Mouse (Mus musculus) forebrain, embryonic 11.5 days (tissue): ENCODE measurements around the gene Ncor2. TPM values are rescaled to one million over a fixed set of nuclear protein-coding genes. Genes with fewer than 3 reads are reported as not detected.

Experiments used
- ATAC-seq: fragments of 200-750 bp; cut with Nextera tagmentation; replicated peaks from 2 replicates; pipeline ENCODE4 v1.8.0; 2017; ENCODE audit warnings: moderate TSS enrichment; ENCODE audit not compliant: low FRiP score
- DNase-seq: peaks from one replicate; pipeline ENCODE4 v3.0.0-alpha.2; 2017; ENCODE audit warnings: low spot score
- H3K27ac ChIP-seq: fragments of 300-500 bp; sonication (generic); 2 replicates; pipeline ENCODE4 v1.5.1; 2014; ENCODE audit warnings: low read depth, low read length
- H3K27me3 ChIP-seq: fragments of 300-500 bp; sonication (generic); 2 replicates; pipeline ENCODE4 v1.6.1; 2014; ENCODE audit warnings: mild to moderate bottlenecking, low read length, mixed read lengths; ENCODE audit not compliant: control insufficient read depth, insufficient read depth
- H3K36me3 ChIP-seq: fragments of 300-500 bp; sonication (generic); 2 replicates; pipeline ENCODE4 v1.6.1; 2014; ENCODE audit warnings: mild to moderate bottlenecking, low read length, moderate library complexity, mixed read lengths; ENCODE audit not compliant: control insufficient read depth, insufficient read depth
- H3K4me1 ChIP-seq: fragments of 300-500 bp; sonication (generic); replicated peaks from 2 replicates; pipeline ENCODE4 v1.6.1; 2014; ENCODE audit warnings: low read length, mixed read lengths; ENCODE audit not compliant: control insufficient read depth, insufficient read depth
- H3K4me2 ChIP-seq: fragments of 300-500 bp; sonication (generic); 2 replicates; pipeline ENCODE4 v1.6.1; 2014; ENCODE audit warnings: low read depth, mild to moderate bottlenecking, low read length, moderate library complexity, mixed read lengths; ENCODE audit not compliant: severe bottlenecking
- H3K4me3 ChIP-seq: fragments of 300-500 bp; sonication (generic); 2 replicates; pipeline ENCODE4 v1.5.1; 2014; ENCODE audit warnings: low read depth, low read length
- H3K9ac ChIP-seq: fragments of 300-500 bp; sonication (generic); 2 replicates; pipeline ENCODE4 v1.6.1; 2014; ENCODE audit warnings: low read length
- H3K9me3 ChIP-seq: fragments of 300-500 bp; sonication (generic); 2 replicates; pipeline ENCODE4 v1.6.1; 2016; ENCODE audit warnings: low read length, mixed read lengths; ENCODE audit not compliant: control insufficient read depth
- WGBS: fragments of 180-500 bp; shearing (Covaris S2); extraction: QIAGEN DNeasy Blood & Tissue Kit; methylation state at CpG from one replicate; pipeline ENCODE4 v1.1.7; 2014; 5-methylcytosine and 5-hydroxymethylcytosine counted together
- polyA plus RNA-seq: library from polyadenylated mRNA; unstranded; fragments of >200 nt; fragmentation: Nextera tagmentation; extraction: Ambion mirVana; gene quantifications from 2 replicates; pipeline ENCODE4 v1.2.1, GENCODE M21; 2014

Ncor2 gene
- polyA plus RNA-seq, 1 experiment from 2014 or later, result 27.3 TPM

GRCm38 (mm10) chr5:125176864-125177263, 2.2 kb downstream of the Ncor2 start:
- H3K9ac ChIP-seq, result peak overlapping the region; percentile 88; the same call in 1 of the 2 replicates
- WGBS, result 9% methylated on average over 12 of the region's 12 CpGs
- H3K4me1 ChIP-seq, result peaks cover 46% of the 10 kb centered on the region
- no peak for ATAC-seq
- H3K4me3 ChIP-seq, result peak overlapping the region; percentile 93
- DNase-seq, result no peak
- no peak overlapping the region for H3K27ac ChIP-seq
- H3K36me3 ChIP-seq, result no peaks in the 10 kb centered on the region
- peak overlapping the region; percentile 98 for H3K4me2 ChIP-seq
- no peaks in the 10 kb centered on the region for H3K9me3 ChIP-seq
- no peaks in the 10 kb centered on the region for H3K27me3 ChIP-seq

DNA sequence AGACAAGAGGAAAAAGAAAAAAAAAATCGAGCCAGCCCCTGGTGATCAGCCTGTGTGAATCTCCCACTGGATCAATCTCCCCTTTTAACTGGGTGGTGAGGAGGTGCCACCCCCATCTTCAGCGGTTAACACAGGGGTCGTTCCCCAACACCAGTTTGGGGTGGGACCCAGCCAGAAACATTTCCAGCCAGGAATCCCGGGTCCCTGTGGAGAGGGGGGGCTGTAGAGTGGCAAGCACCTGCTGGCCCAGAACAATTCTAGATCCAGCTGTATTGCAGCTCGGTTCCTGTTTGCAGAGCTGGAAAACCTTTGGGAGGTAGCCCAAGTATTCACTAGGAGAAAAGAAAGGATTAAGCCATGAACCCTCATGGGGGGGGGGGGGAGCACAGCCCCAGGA, 2.7 kb downstream of the Ncor2 start:
- no peaks in the 10 kb centered on the region for H3K36me3 ChIP-seq
- H3K4me1 ChIP-seq, result peaks cover 49% of the 10 kb centered on the region
- DNase-seq, result no peak
- no peak overlapping the region for H3K27ac ChIP-seq
- peak overlapping the region; percentile 93 for H3K4me3 ChIP-seq
- no peak for ATAC-seq
- H3K9me3 ChIP-seq, result no peaks in the 10 kb centered on the region
- H3K27me3 ChIP-seq, result no peaks in the 10 kb centered on the region
- 29% methylated on average over 5 of the region's 5 CpGs for WGBS
- peak overlapping the region; percentile 98 for H3K4me2 ChIP-seq
- peak overlapping the region; percentile 88; the same call in 1 of the 2 replicates for H3K9ac ChIP-seq

DNA sequence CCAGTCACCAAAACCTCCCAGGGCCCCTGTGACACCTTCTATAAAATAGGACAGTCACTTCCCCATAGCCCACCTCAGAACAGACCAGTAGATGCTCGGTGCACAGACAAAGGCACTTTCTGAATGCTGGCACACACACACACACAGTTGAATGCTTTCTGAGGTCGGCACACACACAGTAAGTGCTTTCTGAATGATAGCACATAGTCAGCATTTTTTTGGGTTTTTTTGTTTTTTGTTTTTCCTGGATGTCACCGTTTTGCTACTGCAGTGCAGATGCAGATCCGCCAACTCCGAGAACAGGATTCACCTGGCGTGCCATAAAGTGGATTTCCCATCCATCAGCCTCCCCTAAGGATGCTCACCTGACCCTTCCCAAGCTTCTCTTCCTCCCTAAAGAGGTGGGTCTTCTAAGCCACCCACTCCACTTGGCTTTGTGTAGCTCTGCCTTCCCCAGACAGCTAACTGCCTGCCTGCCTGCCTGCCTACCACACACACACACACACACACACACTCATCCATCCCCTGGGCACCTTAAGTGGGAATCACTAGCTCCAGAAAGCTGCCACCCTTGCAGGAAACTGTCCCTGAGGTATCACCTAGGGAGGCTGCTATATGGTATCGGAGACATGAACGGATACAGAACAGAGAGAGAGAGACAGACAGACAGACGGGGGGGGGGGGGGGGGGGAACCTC, 3.2 kb downstream of the Ncor2 start:
- 66% methylated on average over 9 of the region's 9 CpGs for WGBS
- H3K9ac ChIP-seq, result peak overlapping the region; percentile 2; the same call in 1 of the 2 replicates

DNA sequence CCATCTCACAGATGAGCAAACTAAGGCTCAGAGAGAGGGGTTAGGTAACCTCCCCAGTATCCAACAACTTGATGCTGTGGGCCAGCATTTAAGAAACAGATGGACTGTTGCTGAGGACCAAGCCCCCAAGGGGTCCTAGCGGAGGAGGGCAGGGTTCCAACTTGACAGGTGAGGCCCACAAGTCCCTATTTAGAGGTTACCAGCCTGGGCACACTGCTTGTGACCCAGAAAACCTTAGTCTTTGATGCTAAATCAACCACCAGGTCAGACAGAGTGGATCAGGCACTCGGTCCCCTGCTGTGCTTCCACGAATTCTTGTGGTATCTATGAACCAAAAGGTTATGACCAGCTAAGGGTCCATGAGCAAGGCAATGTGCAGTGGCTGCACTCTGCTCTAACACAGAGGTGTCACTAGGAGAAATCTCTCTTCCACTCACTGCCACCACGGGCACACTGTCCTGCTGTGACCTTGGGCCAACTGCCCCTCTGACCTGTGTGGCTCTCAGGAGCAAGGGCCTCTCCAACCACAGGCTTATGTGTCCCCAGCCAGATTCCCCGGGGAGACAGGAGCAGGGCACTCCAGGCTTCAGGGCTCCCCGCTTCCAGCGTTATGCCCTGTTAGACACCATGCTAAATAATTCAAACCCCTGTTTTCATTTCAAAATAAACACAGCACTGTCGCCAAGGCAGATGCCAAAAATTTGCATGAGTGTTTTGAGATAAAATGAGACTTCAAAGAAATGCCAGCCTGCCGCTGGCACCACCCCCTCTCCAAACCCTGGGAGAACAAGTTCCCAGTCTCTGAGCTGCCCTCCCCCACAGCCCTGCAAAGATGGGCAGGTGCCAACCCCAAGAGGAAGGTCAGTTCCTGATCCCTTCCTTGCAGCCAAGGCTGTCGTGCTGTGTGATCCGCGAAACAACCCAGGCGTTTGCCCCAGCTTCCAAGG, 4.0 kb downstream of the Ncor2 start:
- WGBS, result 67% methylated on average over 13 of the region's 13 CpGs
- Histone ChIP-seq H3K27ac (no peak overlapping the region), H3K9me3 (no peaks in the 10 kb centered on the region), H3K4me3 (no peak overlapping the region), H3K9ac (peak overlapping the region; percentile 2; the same call in 1 of the 2 replicates), H3K27me3 (no peaks in the 10 kb centered on the region), H3K36me3 (no peaks in the 10 kb centered on the region), H3K4me2 (no peak overlapping the region), H3K4me1 (peaks cover 47% of the 10 kb centered on the region)
- ATAC-seq (no peak), DNase-seq (no peak)

More for the DNA sequence above, 3.2 kb downstream of the Ncor2 start:
- H3K4me2 ChIP-seq, result no peak overlapping the region
- DNase-seq, result no peak
- no peaks in the 10 kb centered on the region for H3K9me3 ChIP-seq
- H3K27ac ChIP-seq, result no peak overlapping the region
- no peaks in the 10 kb centered on the region for H3K36me3 ChIP-seq
- ATAC-seq, result no peak
- no peak overlapping the region for H3K4me3 ChIP-seq
- H3K27me3 ChIP-seq, result no peaks in the 10 kb centered on the region
- peaks cover 49% of the 10 kb centered on the region for H3K4me1 ChIP-seq

GRCm38 (mm10) chr5:125173868-125174267, 5.2 kb downstream of the Ncor2 start:
- Histone ChIP-seq H3K9me3 (no peaks in the 10 kb centered on the region), H3K4me1 (peaks cover 45% of the 10 kb centered on the region), H3K4me3 (no peak overlapping the region), H3K27me3 (no peaks in the 10 kb centered on the region), H3K9ac (no peak overlapping the region), H3K27ac (no peak overlapping the region), H3K4me2 (no peak overlapping the region), H3K36me3 (no peaks in the 10 kb centered on the region)
- ATAC-seq (no peak), DNase-seq (no peak)
- 94% methylated on average over 1 of the region's 1 CpGs for WGBS

DNA sequence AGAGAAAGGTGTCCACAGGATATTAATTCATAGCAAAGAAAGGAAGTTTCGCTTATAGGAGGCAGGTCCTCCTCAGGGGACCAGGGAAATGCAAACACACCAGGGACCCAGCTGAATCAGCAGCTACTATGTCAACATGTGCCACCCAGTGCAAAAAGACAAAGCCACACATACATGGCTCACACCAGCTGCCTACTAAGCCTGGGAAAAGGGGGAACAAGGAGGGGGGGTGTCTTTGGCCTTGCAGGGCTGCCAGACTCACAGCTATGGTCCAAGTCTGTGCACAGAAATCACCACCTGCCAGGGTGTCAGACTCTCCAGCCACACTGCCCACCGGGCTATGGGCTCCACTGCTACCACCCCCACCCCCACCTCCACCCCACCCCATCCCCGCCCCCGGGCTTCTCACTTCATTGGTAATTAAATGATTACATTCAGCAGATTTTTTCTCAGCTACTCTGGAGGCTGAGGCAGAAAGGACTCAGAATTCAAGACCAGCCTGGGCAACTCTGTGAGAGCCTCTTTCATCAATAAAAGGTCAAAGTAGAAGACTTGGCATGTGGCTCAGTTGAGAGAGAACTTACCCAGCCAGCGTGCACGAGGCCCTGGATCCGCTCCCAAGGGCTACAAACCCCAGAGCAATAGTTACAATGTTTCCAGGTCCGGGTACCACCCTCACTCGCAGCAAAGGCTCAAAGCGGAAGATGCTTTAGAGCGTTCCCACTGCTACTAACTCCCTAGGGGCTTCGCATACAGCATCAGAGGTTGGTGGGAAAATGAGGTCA, 6.0 kb downstream of the Ncor2 start:
- H3K4me3 ChIP-seq, result no peak overlapping the region
- ATAC-seq, result peak; percentile 18; the same call in 1 of the 2 replicates

DNA sequence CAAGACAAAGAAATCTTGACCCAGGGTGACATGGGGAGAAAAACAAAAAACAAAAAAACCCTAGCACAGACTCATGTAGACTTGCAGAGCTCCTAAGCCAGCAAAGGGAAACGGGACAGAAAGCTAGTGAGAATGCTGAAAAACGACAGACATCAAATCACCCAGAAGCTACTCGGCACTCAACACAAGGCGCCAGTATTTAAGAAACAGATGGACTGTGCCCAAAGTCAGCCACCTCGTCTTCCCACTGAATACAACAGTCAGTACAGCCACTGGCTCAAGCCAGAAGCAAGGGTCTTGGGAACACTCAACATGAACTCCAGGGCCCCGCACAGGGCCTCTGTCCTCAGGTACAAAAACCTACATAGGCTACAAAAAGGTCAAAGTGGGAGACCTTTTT, 7.8 kb downstream of the Ncor2 start:
- WGBS, result 72% methylated on average over 6 of the region's 6 CpGs
- Histone ChIP-seq H3K9me3 (no peaks in the 10 kb centered on the region), H3K27ac (no peak overlapping the region), H3K27me3 (no peaks in the 10 kb centered on the region), H3K36me3 (no peaks in the 10 kb centered on the region), H3K4me2 (no peak overlapping the region), H3K4me3 (no peak overlapping the region), H3K4me1 (peaks cover 35% of the 10 kb centered on the region), H3K9ac (no peak overlapping the region)
- DNase-seq (no peak), ATAC-seq (no peak)

More for the DNA sequence above, 6.0 kb downstream of the Ncor2 start:
- peak overlapping the region; percentile 58 for H3K27ac ChIP-seq
- H3K9me3 ChIP-seq, result no peaks in the 10 kb centered on the region
- peaks cover 45% of the 10 kb centered on the region for H3K4me1 ChIP-seq
- 61% methylated on average over 12 of the region's 12 CpGs for WGBS
- H3K4me2 ChIP-seq, result no peak overlapping the region
- no peaks in the 10 kb centered on the region for H3K36me3 ChIP-seq
- H3K27me3 ChIP-seq, result no peaks in the 10 kb centered on the region
- no peak overlapping the region; the same call in 1 of the 2 replicates for H3K9ac ChIP-seq
- no peak for DNase-seq
